Mouse (Mus musculus): Measurements from ENCODE around the gene Narf.

DNA sequence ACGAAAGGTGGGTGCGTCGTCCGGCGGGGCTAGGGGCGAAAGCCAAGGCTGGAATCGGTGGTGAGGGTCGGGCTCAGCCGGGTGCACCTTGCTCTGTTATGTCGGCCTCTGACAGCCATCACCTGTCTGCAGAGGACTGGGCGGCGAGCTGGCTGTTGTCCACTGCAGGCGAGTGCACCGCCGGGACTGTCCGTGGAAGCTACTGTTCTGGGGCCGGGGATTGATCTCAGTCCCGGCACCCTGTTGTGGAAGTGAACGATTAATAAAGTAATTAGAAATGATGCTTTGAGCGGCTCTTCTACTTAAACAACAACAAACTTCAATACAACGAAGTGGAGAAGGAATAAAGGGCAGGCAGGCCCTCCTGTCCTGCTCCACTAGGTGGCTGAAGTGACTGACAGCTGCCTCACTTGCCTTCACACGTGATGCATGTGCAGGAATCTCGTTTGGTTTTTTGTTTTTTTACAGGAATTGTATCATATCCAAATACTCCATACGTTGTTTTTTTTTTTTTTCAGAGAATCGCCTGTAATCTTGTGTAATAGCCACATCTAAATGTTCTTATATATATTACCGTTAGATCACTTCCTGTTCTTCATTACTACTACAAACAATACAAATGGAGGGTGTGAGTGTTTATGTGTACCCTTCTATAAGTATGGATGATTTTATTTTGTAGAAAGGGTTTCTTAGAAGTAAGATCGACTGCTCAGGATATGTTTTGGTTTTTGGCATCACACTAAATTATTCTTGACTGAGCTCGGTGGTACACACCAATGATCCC lies 484 bp downstream of the Narf start:
- TF ChIP-seq CTCF (IDR thresholded peaks at IDR 0.05; ENCODE audit: low read depth, low read length) (peak; percentile 71), POLR2A (IDR thresholded peaks at IDR 0.05; ENCODE audit: extremely low read depth, insufficient read depth, low read length) (no peak)
